25 mouse cellular contexts compared by ENCODE assay signal in genomic region chr6:120288541-120288940, GRCm38 (mm10). TPM values are rescaled to one million over a fixed set of nuclear protein-coding genes. Genes with fewer than 3 reads are reported as not detected.
"Had no signal": no experiment of that assay in that cellular context is flagged by ENCODE, and none has a peak within 500 bp of the region (broad histone marks: within the 10 kb centered on the region; RNA-seq: fewer than 3 reads in every experiment).

No protein-coding gene starts in this region.

- H3K27ac ChIP-seq: liver, embryonic 14.5 days; macrophage; midbrain, embryonic 10.5 days; midbrain, embryonic 13.5 days; midbrain, embryonic 15.5 days; neural tube, embryonic 13.5 days; neural tube, embryonic 15.5 days; stomach, embryonic 15.5 days had no signal

- DNase-seq: lung, adult 18-20 months; lung, embryonic 14.5 days; lung, postnatal 14 days; lung, postnatal 36 days; retina, postnatal 1 day; right cerebral cortex, adult 18-20 months; right cerebral cortex, postnatal 14 days; thymus, adult 18-20 months; thymus, postnatal 14 days; thymus, postnatal 36 days had no signal

- H3K4me1 ChIP-seq: megakaryocyte, embryonic 14.5 days; midbrain, embryonic 10.5 days; midbrain, embryonic 13.5 days; midbrain, embryonic 15.5 days; stomach, embryonic 15.5 days had no signal

- H3K9me3 ChIP-seq: midbrain, embryonic 10.5 days; midbrain, embryonic 13.5 days; midbrain, embryonic 15.5 days; neural tube, embryonic 13.5 days; neural tube, embryonic 15.5 days; stomach, embryonic 15.5 days had no signal

- H3K4me2 ChIP-seq: lung, embryonic 14.5 days; midbrain, embryonic 13.5 days; midbrain, embryonic 15.5 days; neural tube, embryonic 13.5 days; neural tube, embryonic 15.5 days; stomach, embryonic 15.5 days had no signal

- ATAC-seq: midbrain, embryonic 13.5 days; midbrain, embryonic 15.5 days had no signal

- H3K4me3 ChIP-seq: megakaryocyte, embryonic 14.5 days; midbrain, embryonic 10.5 days; midbrain, embryonic 13.5 days; midbrain, embryonic 15.5 days; myocyte; neural tube, embryonic 13.5 days; neural tube, embryonic 15.5 days; stomach, embryonic 15.5 days had no signal

- H3K9ac ChIP-seq: liver, embryonic 14.5 days; lung, embryonic 14.5 days; midbrain, embryonic 13.5 days; midbrain, embryonic 15.5 days; neural tube, embryonic 13.5 days; neural tube, embryonic 15.5 days; stomach, embryonic 15.5 days had no signal

- H3K36me3 ChIP-seq: midbrain, embryonic 10.5 days; midbrain, embryonic 13.5 days; midbrain, embryonic 15.5 days; neural tube, embryonic 13.5 days; neural tube, embryonic 15.5 days; stomach, embryonic 15.5 days had no signal

RNA-seq across cellular contexts. Expression of gene D330020A13Rik, which starts 5.6 kb away (rescaled TPM):
- total RNA-seq: megakaryocyte progenitor cell, adult 5-6 weeks had no signal
- polyA plus RNA-seq: liver, embryonic 14.5 days; liver, embryonic 16.5 days; lung, embryonic 14.5 days; lung, embryonic 16.5 days; macrophage; midbrain, embryonic 10.5 days; midbrain, embryonic 13.5 days; midbrain, embryonic 15.5 days; neural tube, embryonic 11.5 days; neural tube, embryonic 15.5 days; spleen, adult 2 months had no signal

RNA-seq across cellular contexts. Expression of gene B4galnt3, which starts 5.8 kb away (rescaled TPM):
- polyA plus RNA-seq: macrophage had no signal
